Mouse (Mus musculus) heart, embryonic 11.5 days (tissue): ENCODE results near the gene Cux1. TPM values are rescaled to one million over a fixed set of nuclear protein-coding genes. Genes with fewer than 3 reads are reported as not detected.

ENCODE experiments used
- ATAC-seq: fragments of 200-750 bp; cut with Nextera tagmentation; replicated peaks from 2 replicates; pipeline ENCODE4 v1.8.0; 2017; ENCODE audit warnings: moderate library complexity; ENCODE audit not compliant: insufficient number of reproducible peaks, low FRiP score, low TSS enrichment
- H3K27ac ChIP-seq: fragments of 300-500 bp; sonication (generic); 2 replicates; pipeline ENCODE4 v1.5.1; 2014; ENCODE audit warnings: mild to moderate bottlenecking, low read depth, low read length
- H3K27me3 ChIP-seq: fragments of 300-500 bp; sonication (generic); 2 replicates; pipeline ENCODE4 v1.6.1; 2014; ENCODE audit warnings: mild to moderate bottlenecking, low read length, mixed read lengths; ENCODE audit not compliant: control insufficient read depth, insufficient read depth
- H3K36me3 ChIP-seq: fragments of 300-500 bp; sonication (generic); 2 replicates; pipeline ENCODE4 v1.6.1; 2014; ENCODE audit warnings: mild to moderate bottlenecking, low read length, moderate library complexity, mixed read lengths; ENCODE audit not compliant: control insufficient read depth, insufficient read depth
- H3K4me1 ChIP-seq: fragments of 300-500 bp; sonication (generic); 2 replicates; pipeline ENCODE4 v1.6.1; 2014; ENCODE audit warnings: low read length; ENCODE audit not compliant: control insufficient read depth, insufficient read depth
- H3K4me2 ChIP-seq: fragments of 300-500 bp; sonication (generic); 2 replicates; pipeline ENCODE4 v1.6.1; 2014; ENCODE audit warnings: mild to moderate bottlenecking, moderate library complexity
- H3K4me3 ChIP-seq: fragments of 300-500 bp; sonication (generic); 2 replicates; pipeline ENCODE4 v1.5.1; 2014; ENCODE audit warnings: low read depth, low read length
- H3K9ac ChIP-seq: fragments of 300-500 bp; sonication (generic); 2 replicates; pipeline ENCODE4 v1.6.1; 2014; ENCODE audit warnings: mild to moderate bottlenecking, low read depth, low read length, moderate library complexity
- H3K9me3 ChIP-seq: fragments of 300-500 bp; sonication (generic); replicated peaks from 2 replicates; pipeline ENCODE4 v1.6.1; 2016; ENCODE audit warnings: low read length; ENCODE audit not compliant: control insufficient read depth
- WGBS: fragments of 180-500 bp; shearing (Covaris S2); extraction: QIAGEN DNeasy Blood & Tissue Kit; methylation state at CpG from one replicate; pipeline ENCODE4 v1.1.7; 2014; ENCODE audit not compliant: insufficient replicate concordance; 5-methylcytosine and 5-hydroxymethylcytosine counted together
- polyA plus RNA-seq: library from polyadenylated mRNA; unstranded; fragments of >200 nt; fragmentation: Nextera tagmentation; extraction: Ambion mirVana; gene quantifications from 2 replicates; pipeline ENCODE4 v1.2.1, GENCODE M21; 2014

The Cux1 gene
- polyA plus RNA-seq: 67.5 and 71.0 TPM in 2 replicates

- peaks cover 10% of the 10 kb centered on the region for H3K27me3 ChIP-seq
- H3K27ac ChIP-seq: peak within 1 kb of the TSS; percentile 92
- H3K9ac ChIP-seq: peak within 1 kb of the TSS; percentile 95
- peak within 1 kb of the TSS; percentile 80 for H3K4me3 ChIP-seq
- peak within 1 kb of the TSS; percentile 99 for H3K4me2 ChIP-seq
- no peaks in the 10 kb centered on the region for H3K36me3 ChIP-seq
- WGBS: 1% methylated on average over 87 of the region's 103 CpGs
- H3K9me3 ChIP-seq: no peaks in the 10 kb centered on the region
- ATAC-seq: peak; percentile 81
- H3K4me1 ChIP-seq: peaks cover 4% of the 10 kb centered on the region; the same call in 1 of the 2 replicates
These were observed at the start of gene Cux1 for GRCm38 (mm10) chr5:136567176-136568025. Gene Cux1 (minus strand): TSS chr5:136567490.

- ATAC-seq: no peak
These were observed 45.1 kb upstream of the Cux1 start for GRCm38 (mm10) chr5:136612391-136612790.

GRCm38 (mm10) chr5:136608814-136609434 lies 41.6 kb upstream of the Cux1 start:
- Histone ChIP-seq H3K27ac (no peak overlapping the region), H3K4me1 (no peaks in the 10 kb centered on the region), H3K4me3 (no peak overlapping the region), H3K9me3 (no peaks in the 10 kb centered on the region), H3K36me3 (no peaks in the 10 kb centered on the region), H3K9ac (no peak overlapping the region), H3K27me3 (no peaks in the 10 kb centered on the region), H3K4me2 (no peak overlapping the region)
- WGBS: 60% methylated on average over 6 of the region's 6 CpGs
- no peak for ATAC-seq

More at GRCm38 (mm10) chr5:136612391-136612790, 45.1 kb upstream of the Cux1 start:
- 71% methylated on average over 1 of the region's 1 CpGs for WGBS
- Histone ChIP-seq H3K36me3 (no peaks in the 10 kb centered on the region), H3K9me3 (no peaks in the 10 kb centered on the region), H3K4me1 (no peaks in the 10 kb centered on the region), H3K4me2 (no peak overlapping the region), H3K9ac (no peak overlapping the region), H3K27ac (no peak overlapping the region), H3K4me3 (no peak overlapping the region), H3K27me3 (no peaks in the 10 kb centered on the region; the same call in 1 of the 2 replicates)

GRCm38 (mm10) chr5:136605144-136605543 lies 37.9 kb upstream of the Cux1 start:
- Histone ChIP-seq H3K27ac (no peak overlapping the region), H3K27me3 (no peaks in the 10 kb centered on the region), H3K4me3 (no peak overlapping the region), H3K9ac (no peak overlapping the region), H3K4me1 (no peaks in the 10 kb centered on the region), H3K36me3 (no peaks in the 10 kb centered on the region), H3K9me3 (no peaks in the 10 kb centered on the region), H3K4me2 (no peak overlapping the region)
- ATAC-seq: no peak
- WGBS: 58% methylated on average over 11 of the region's 11 CpGs

DNA sequence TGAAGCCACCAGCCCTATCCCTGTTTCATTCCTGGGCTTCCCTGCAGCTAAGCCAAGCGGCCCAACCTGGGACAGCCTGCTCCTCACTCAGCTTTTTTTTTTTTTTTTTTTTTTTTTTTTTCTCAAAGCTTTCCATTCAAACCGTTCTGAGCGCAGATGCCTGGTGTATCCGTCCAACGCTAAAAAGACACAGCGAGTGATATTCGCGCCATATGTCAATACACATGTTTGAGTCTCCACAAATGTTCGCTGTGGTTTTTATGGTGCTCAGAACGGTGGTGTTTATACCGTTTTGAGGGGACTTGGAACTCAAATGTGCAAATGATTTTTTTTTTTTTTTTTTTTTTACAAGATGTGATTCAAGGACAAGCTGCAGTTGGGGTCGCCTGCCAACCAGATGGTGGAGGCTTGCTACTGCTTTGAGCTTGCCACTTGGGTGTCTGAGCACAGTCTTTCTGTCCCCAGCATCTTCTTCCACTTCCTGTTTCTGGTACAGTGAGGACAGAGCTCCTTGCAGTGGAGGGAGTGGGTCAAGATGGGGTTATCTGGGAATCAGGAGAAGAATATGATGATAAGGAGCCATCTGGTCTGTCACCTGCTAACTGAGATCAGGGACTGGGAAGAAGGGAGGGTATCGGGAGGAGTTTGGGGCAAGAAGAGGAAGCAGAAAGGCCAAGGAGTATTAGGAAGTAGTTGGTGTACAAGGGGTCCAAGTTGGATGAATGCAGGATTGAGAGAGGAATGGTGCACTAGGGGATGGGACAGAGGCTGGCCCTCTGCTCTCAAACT lies 36.1 kb upstream of the Cux1 start:
- Histone ChIP-seq H3K4me2 (no peak overlapping the region), H3K9me3 (no peaks in the 10 kb centered on the region), H3K36me3 (no peaks in the 10 kb centered on the region), H3K4me3 (no peak overlapping the region), H3K9ac (no peak overlapping the region), H3K4me1 (no peaks in the 10 kb centered on the region), H3K27ac (no peak overlapping the region), H3K27me3 (no peaks in the 10 kb centered on the region)
- ATAC-seq: no peak
- WGBS: 79% methylated on average over 13 of the region's 13 CpGs

DNA sequence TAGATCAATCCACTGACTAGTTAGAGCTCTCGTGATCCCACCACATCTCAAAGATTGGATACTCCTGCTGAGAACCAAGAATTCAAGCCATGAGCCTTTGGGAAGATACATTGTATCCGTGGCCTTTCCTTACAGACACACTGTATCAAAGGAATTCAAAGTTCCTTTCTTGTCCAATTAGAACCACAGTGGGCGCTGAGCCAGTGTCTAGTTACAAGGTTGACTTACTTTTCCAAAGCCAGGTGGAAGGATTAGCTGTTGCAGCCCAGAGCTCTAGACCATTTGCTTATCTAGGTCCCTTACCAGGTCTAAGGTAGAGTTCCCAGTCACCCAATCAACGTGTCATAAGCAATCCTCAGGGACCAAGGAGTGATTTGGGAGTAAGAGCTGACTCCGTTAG lies 33.2 kb upstream of the Cux1 start:
- Histone ChIP-seq H3K4me1 (no peaks in the 10 kb centered on the region), H3K36me3 (no peaks in the 10 kb centered on the region), H3K27me3 (no peaks in the 10 kb centered on the region), H3K4me3 (no peak overlapping the region), H3K9me3 (no peaks in the 10 kb centered on the region), H3K9ac (no peak overlapping the region), H3K4me2 (no peak overlapping the region), H3K27ac (no peak overlapping the region)
- ATAC-seq: no peak
- 66% methylated on average over 5 of the region's 5 CpGs for WGBS

DNA sequence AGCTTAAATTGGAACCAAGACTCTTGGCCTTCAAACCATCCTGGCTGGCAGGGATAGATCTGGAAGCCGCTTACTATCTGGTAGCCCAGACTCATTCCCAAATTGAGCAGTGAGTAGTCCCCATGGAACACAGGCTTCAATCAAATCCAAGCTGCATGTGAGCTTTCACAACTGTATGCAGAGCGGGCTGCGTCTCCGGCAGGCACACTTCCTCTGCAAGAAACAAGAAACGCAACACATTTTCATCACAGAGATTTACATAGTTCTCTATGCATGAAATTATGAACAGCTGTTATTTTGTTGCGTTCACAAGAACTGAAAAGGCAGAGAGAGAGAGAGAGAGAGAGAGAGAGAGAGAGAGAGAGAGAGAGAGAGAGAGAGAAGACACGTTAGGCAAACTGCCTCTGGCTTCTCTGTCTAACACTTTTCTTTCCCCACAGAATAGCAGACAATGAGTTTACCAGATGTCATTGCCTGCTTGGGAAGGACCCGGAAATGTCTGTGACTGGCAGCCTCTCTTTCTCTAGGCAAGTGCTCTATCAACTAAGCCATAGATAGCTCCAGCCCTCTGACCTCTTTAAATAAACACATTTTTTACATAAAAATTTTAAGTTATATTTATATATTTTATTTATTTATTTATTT lies 27.7 kb upstream of the Cux1 start:
- Histone ChIP-seq H3K4me2 (no peak overlapping the region), H3K4me1 (no peaks in the 10 kb centered on the region), H3K36me3 (no peaks in the 10 kb centered on the region), H3K9me3 (no peaks in the 10 kb centered on the region), H3K4me3 (no peak overlapping the region), H3K9ac (no peak overlapping the region), H3K27me3 (no peaks in the 10 kb centered on the region), H3K27ac (no peak overlapping the region)
- no peak for ATAC-seq
- WGBS: 69% methylated on average over 8 of the region's 8 CpGs

DNA sequence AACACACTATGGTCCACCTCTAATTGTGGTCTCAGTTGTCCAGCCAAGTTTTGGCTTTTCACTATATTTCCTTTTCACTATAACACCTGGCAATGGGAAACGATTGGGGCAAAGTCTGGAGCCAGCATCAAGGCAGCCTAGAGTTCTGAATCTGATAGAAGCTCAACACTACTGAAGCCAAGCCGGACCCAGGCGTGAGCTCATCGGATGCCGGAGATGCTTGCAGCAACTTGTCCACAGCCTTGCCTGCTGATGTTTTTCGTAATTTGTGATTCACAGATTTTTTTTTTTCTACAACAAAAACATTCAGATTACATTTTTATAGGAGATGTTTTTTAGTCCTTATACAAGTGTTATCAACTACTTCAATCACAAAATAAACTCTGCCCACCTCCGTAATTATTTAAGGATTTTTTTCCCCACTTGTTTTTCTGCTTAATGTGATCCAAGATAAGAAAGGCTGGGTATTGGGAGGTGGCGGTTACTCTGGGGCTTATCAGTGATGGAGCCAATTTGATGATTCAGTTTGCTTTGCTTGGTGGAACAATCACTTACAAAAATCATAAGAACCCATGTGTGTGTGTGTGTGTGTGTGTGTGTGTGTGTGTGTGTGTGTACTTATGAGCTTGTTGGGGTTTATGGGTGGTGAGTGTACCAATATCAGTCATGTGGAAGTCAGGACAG lies 24.7 kb upstream of the Cux1 start:
- H3K36me3 ChIP-seq: no peaks in the 10 kb centered on the region
- WGBS: 59% methylated on average over 8 of the region's 8 CpGs
- H3K27me3 ChIP-seq: no peaks in the 10 kb centered on the region
- H3K9me3 ChIP-seq: no peaks in the 10 kb centered on the region
- H3K4me3 ChIP-seq: no peak overlapping the region
- H3K27ac ChIP-seq: no peak overlapping the region
- H3K4me2 ChIP-seq: no peak overlapping the region
- ATAC-seq: no peak
- H3K9ac ChIP-seq: no peak overlapping the region
- H3K4me1 ChIP-seq: no peaks in the 10 kb centered on the region
